Mouse (Mus musculus) lung, embryonic 16.5 days (tissue): ENCODE results near the gene Nup153. TPM values are rescaled to one million over a fixed set of nuclear protein-coding genes. Genes with fewer than 3 reads are reported as not detected.
A peak's percentile ranks its signal among the peaks of the same experiment; 100 is the strongest.

Experiments used
- ATAC-seq: fragments of 200-750 bp; cut with Nextera tagmentation; 2 replicates; pipeline ENCODE4 v1.8.0; 2017; ENCODE audit warnings: low read depth, mild to moderate bottlenecking, moderate library complexity
- H3K27ac ChIP-seq: fragments of 300-500 bp; sonication (generic); 2 replicates; pipeline ENCODE4 v1.5.1; 2014; ENCODE audit warnings: mild to moderate bottlenecking, control low read depth, low read length
- H3K27me3 ChIP-seq: fragments of 300-500 bp; sonication (generic); 2 replicates; pipeline ENCODE4 v1.6.1; 2014; ENCODE audit warnings: low read depth, low read length, mixed read lengths; ENCODE audit not compliant: control insufficient read depth, insufficient read depth
- H3K36me3 ChIP-seq: fragments of 300-500 bp; sonication (generic); 2 replicates; pipeline ENCODE4 v1.6.1; 2014; ENCODE audit warnings: low read length; ENCODE audit not compliant: control insufficient read depth, insufficient read depth
- H3K4me1 ChIP-seq: fragments of 300-500 bp; sonication (generic); replicated peaks from 2 replicates; pipeline ENCODE4 v1.6.1; 2014; ENCODE audit warnings: low read length, mixed read lengths; ENCODE audit not compliant: control insufficient read depth, insufficient read depth
- H3K4me2 ChIP-seq: fragments of 300-500 bp; sonication (generic); 2 replicates; pipeline ENCODE4 v1.6.1; 2014; ENCODE audit warnings: low read depth, low read length, control low read depth
- H3K4me3 ChIP-seq: fragments of 300-500 bp; sonication (generic); 2 replicates; pipeline ENCODE4 v1.5.1; 2014; ENCODE audit warnings: mild to moderate bottlenecking, low read length, control low read depth
- H3K9ac ChIP-seq: fragments of 300-500 bp; sonication (generic); 2 replicates; pipeline ENCODE4 v1.6.1; 2014; ENCODE audit warnings: low read length, control low read depth
- H3K9me3 ChIP-seq: fragments of 300-500 bp; sonication (generic); 2 replicates; pipeline ENCODE4 v1.6.1; 2016; ENCODE audit warnings: low read length; ENCODE audit not compliant: control insufficient read depth
- WGBS: fragments of 180-500 bp; shearing (Covaris S2); extraction: QIAGEN DNeasy Blood & Tissue Kit; methylation state at CpG from one replicate; pipeline ENCODE4 v1.1.7; 2014; 5-methylcytosine and 5-hydroxymethylcytosine counted together
- polyA plus RNA-seq: library from polyadenylated mRNA; unstranded; fragments of >200 nt; fragmentation: Nextera tagmentation; extraction: Ambion mirVana; gene quantifications from 2 replicates; pipeline ENCODE4 v1.2.1, GENCODE M21; 2015

Gene Nup153
- polyA plus RNA-seq, 1 experiment from 2014 or later = 20.6 TPM

DNA sequence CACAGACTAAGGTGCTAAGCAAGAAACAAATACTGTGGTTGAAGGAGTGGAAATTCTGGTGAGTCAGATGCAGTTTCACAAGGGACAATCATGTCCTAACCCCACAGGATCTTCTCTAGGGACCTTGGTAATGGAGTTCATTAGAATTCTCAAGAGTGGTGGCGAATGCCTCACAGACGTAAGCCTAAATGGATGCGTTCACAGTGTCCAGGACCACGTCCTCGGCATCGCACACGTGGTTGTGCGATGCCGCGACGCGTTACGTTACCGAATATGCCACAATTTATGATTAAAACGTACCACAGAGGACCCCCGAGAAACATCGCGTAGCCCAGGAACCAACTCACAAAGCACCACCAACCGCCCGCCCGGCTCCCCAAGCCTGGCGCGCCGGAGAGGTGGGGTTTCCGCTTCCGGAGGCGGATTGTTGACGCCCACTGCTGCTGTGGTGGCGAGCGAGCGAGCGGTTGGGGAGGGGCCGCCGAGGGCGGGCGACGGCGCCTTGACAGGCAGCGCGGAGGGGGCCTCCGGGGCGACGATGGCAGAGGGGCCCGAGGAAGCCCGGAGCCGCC, 58.6 kb downstream of the Nup153 start, which contains the start of gene Fam8a1:
Gene Fam8a1, plus strand, starts transcription at position 475 of the 572 bp plus-strand sequence.
- H3K9ac ChIP-seq = peak within 1 kb of the TSS; percentile 90
- peaks cover 5% of the 10 kb centered on the region for H3K36me3 ChIP-seq
- H3K27ac ChIP-seq = peak within 1 kb of the TSS; percentile 72
- H3K9me3 ChIP-seq = no peaks in the 10 kb centered on the region
- H3K27me3 ChIP-seq = no peaks in the 10 kb centered on the region
- H3K4me1 ChIP-seq = peaks cover 8% of the 10 kb centered on the region
- peak within 1 kb of the TSS; percentile 90 for H3K4me2 ChIP-seq
- WGBS = 1% methylated on average over 46 of the region's 46 CpGs
- ATAC-seq = peak; percentile 97
- H3K4me3 ChIP-seq = peak within 1 kb of the TSS; percentile 90

GRCm38 (mm10) chr13:46663461-46663964, 64.2 kb downstream of the Nup153 start:
- Histone ChIP-seq H3K9me3 (peaks cover 2% of the 10 kb centered on the region; the same call in 1 of the 2 replicates), H3K4me3 (no peak overlapping the region), H3K4me2 (no peak overlapping the region), H3K4me1 (no peaks in the 10 kb centered on the region; the same call in 1 of the 2 replicates), H3K27ac (no peak overlapping the region), H3K36me3 (no peaks in the 10 kb centered on the region), H3K27me3 (no peaks in the 10 kb centered on the region), H3K9ac (no peak overlapping the region)
- ATAC-seq = no peak
- WGBS = 32% methylated on average over 4 of the region's 4 CpGs

- ATAC-seq = no peak
- no peak overlapping the region for H3K27ac ChIP-seq
- no peaks in the 10 kb centered on the region for H3K27me3 ChIP-seq
- WGBS = 87% methylated on average over 5 of the region's 5 CpGs
- no peaks in the 10 kb centered on the region for H3K4me1 ChIP-seq
- peaks cover 2% of the 10 kb centered on the region; the same call in 1 of the 2 replicates for H3K9me3 ChIP-seq
- H3K36me3 ChIP-seq = no peaks in the 10 kb centered on the region
- H3K4me2 ChIP-seq = no peak overlapping the region
- H3K4me3 ChIP-seq = no peak overlapping the region
- no peak overlapping the region for H3K9ac ChIP-seq
Measured at GRCm38 (mm10) chr13:46659211-46659610, 68.5 kb downstream of the Nup153 start.

- WGBS = 87% methylated on average over 5 of the region's 5 CpGs
- peaks cover 2% of the 10 kb centered on the region; the same call in 1 of the 2 replicates for H3K9me3 ChIP-seq
- no peak overlapping the region for H3K9ac ChIP-seq
- no peaks in the 10 kb centered on the region for H3K27me3 ChIP-seq
- H3K4me1 ChIP-seq = no peaks in the 10 kb centered on the region
- H3K27ac ChIP-seq = no peak overlapping the region
- no peaks in the 10 kb centered on the region for H3K36me3 ChIP-seq
- no peak overlapping the region for H3K4me2 ChIP-seq
- no peak for ATAC-seq
- no peak overlapping the region for H3K4me3 ChIP-seq
Measured at GRCm38 (mm10) chr13:46654566-46654965, 73.2 kb downstream of the Nup153 start.

DNA sequence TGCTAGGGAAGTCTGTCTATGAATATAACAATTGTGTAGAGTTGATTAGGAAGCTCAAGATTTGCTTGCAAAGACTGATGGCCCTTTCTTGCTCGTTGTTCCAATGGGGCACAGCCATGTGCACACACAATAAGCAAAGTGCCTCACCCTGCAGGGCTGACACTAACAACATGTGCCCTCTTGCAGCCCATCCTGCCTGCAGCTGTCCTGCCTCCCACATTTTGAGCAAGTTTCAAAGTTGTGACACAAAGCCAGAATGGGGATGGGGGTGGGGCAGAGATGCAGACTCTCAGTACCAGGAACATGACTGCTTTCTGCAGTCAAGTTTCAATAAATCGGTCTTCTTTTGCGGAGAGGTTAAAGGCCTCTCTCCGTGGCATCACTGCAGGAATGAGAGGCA, 74.1 kb downstream of the Nup153 start:
- Histone ChIP-seq H3K27me3 (no peaks in the 10 kb centered on the region), H3K36me3 (no peaks in the 10 kb centered on the region), H3K9ac (no peak overlapping the region), H3K9me3 (no peaks in the 10 kb centered on the region), H3K4me2 (no peak overlapping the region), H3K27ac (no peak overlapping the region), H3K4me1 (no peaks in the 10 kb centered on the region), H3K4me3 (no peak overlapping the region)
- ATAC-seq = no peak
- WGBS = 67% methylated on average over 4 of the region's 4 CpGs

- H3K27ac ChIP-seq = no peak overlapping the region
- no peaks in the 10 kb centered on the region for H3K9me3 ChIP-seq
- H3K36me3 ChIP-seq = no peaks in the 10 kb centered on the region
- ATAC-seq = no peak
- no peak overlapping the region for H3K4me2 ChIP-seq
- no peaks in the 10 kb centered on the region for H3K4me1 ChIP-seq
- no peak overlapping the region for H3K4me3 ChIP-seq
- H3K9ac ChIP-seq = no peak overlapping the region
- 82% methylated on average over 7 of the region's 7 CpGs for WGBS
- no peaks in the 10 kb centered on the region for H3K27me3 ChIP-seq
Measured at GRCm38 (mm10) chr13:46652671-46653070, 75.1 kb downstream of the Nup153 start.

GRCm38 (mm10) chr13:46651853-46652252, 75.9 kb downstream of the Nup153 start:
- Histone ChIP-seq H3K9me3 (no peaks in the 10 kb centered on the region), H3K4me1 (no peaks in the 10 kb centered on the region), H3K27me3 (no peaks in the 10 kb centered on the region), H3K36me3 (no peaks in the 10 kb centered on the region), H3K9ac (no peak overlapping the region), H3K4me2 (no peak overlapping the region), H3K4me3 (no peak overlapping the region), H3K27ac (no peak overlapping the region)
- WGBS = 78% methylated on average over 7 of the region's 7 CpGs
- ATAC-seq = no peak

DNA sequence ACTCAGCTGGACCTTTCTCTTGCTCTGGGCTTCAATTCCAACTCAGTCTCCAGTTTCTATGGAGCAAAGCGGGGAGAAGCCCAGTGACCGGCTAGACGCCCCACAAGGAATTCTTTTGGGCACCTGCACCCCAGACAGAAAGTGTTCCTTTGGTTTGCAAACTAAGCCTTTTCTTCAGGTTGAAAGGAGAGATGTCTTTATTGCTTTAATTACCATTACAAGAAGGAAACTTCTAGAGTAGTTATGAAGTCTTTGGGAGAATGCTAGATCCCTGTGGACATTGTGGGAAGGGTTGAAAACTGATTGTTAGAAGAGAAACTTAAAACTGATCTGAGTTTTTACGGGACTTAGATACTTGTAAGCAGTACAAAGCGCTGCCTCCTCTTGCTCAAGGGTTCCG, 82.3 kb downstream of the Nup153 start:
- 82% methylated on average over 6 of the region's 6 CpGs for WGBS
- Histone ChIP-seq H3K4me1 (no peaks in the 10 kb centered on the region), H3K4me2 (no peak overlapping the region), H3K27ac (no peak overlapping the region), H3K9ac (no peak overlapping the region), H3K27me3 (no peaks in the 10 kb centered on the region), H3K9me3 (peaks cover 5% of the 10 kb centered on the region; the same call in 1 of the 2 replicates), H3K4me3 (no peak overlapping the region), H3K36me3 (0 out of 2 replicates have a peak, but pooled peaks cover 2% of the 10 kb centered on the region)
- no peak for ATAC-seq

GRCm38 (mm10) chr13:46644175-46644574, 83.6 kb downstream of the Nup153 start:
- H3K4me2 ChIP-seq = no peak overlapping the region
- H3K36me3 ChIP-seq = 0 out of 2 replicates have a peak, but pooled peaks cover 2% of the 10 kb centered on the region
- H3K9ac ChIP-seq = no peak overlapping the region
- no peak overlapping the region for H3K27ac ChIP-seq
- H3K9me3 ChIP-seq = peaks cover 5% of the 10 kb centered on the region; the same call in 1 of the 2 replicates
- no peak for ATAC-seq
- H3K4me3 ChIP-seq = no peak overlapping the region
- 76% methylated on average over 6 of the region's 6 CpGs for WGBS
- H3K27me3 ChIP-seq = no peaks in the 10 kb centered on the region
- H3K4me1 ChIP-seq = no peaks in the 10 kb centered on the region
